Mouse (Mus musculus) lung, postnatal 0 days (tissue): ENCODE data around the gene Gm20388. TPM values are rescaled to one million over a fixed set of nuclear protein-coding genes. Genes with fewer than 3 reads are reported as not detected.

Experiments
- ATAC-seq: fragments of 200-750 bp; cut with Nextera tagmentation; 2 replicates; pipeline ENCODE4 v1.8.0; 2017; ENCODE audit warnings: moderate library complexity
- DNase-seq: peaks from one replicate; pipeline ENCODE4 v3.0.0-alpha.2; 2016; ENCODE audit warnings: low spot score
- H3K27ac ChIP-seq: fragments of 300-500 bp; sonication (generic); 2 replicates; pipeline ENCODE4 v1.5.1; 2014; ENCODE audit warnings: antibody characterized with exemption, mild to moderate bottlenecking, low read length, mixed read lengths
- H3K27me3 ChIP-seq: fragments of 300-500 bp; sonication (generic); replicated peaks from 2 replicates; pipeline ENCODE4 v1.6.1; 2014; ENCODE audit warnings: low read length, mixed read lengths; ENCODE audit not compliant: insufficient read depth
- H3K36me3 ChIP-seq: fragments of 300-500 bp; sonication (generic); 2 replicates; pipeline ENCODE4 v1.6.1; 2014; ENCODE audit warnings: low read length, mixed read lengths; ENCODE audit not compliant: insufficient read depth
- H3K4me1 ChIP-seq: fragments of 300-500 bp; sonication (generic); 2 replicates; pipeline ENCODE4 v1.6.1; 2014; ENCODE audit warnings: antibody characterized with exemption, low read depth, low read length, mixed read lengths; ENCODE audit not compliant: insufficient read depth
- H3K4me2 ChIP-seq: fragments of 300-500 bp; sonication (generic); replicated peaks from 2 replicates; pipeline ENCODE4 v1.6.1; 2014; ENCODE audit warnings: low read depth, mild to moderate bottlenecking, low read length, moderate library complexity, mixed read lengths
- H3K4me3 ChIP-seq: fragments of 300-500 bp; sonication (generic); 2 replicates; pipeline ENCODE4 v1.5.1; 2014; ENCODE audit warnings: low read depth, low read length
- H3K9ac ChIP-seq: fragments of 300-500 bp; sonication (generic); replicated peaks from 2 replicates; pipeline ENCODE4 v1.6.1; 2014; ENCODE audit warnings: low read depth, mild to moderate bottlenecking
- H3K9me3 ChIP-seq: fragments of 300-500 bp; sonication (generic); 2 replicates; pipeline ENCODE4 v1.6.1; 2016; ENCODE audit warnings: low read length, mixed read lengths
- CTCF ChIP-seq: IDR thresholded peaks from 2 replicates; pipeline ENCODE4 v1.5.1; 2016; ENCODE audit warnings: antibody characterized with exemption, mild to moderate bottlenecking
- EP300 ChIP-seq: IDR thresholded peaks from 2 replicates; pipeline ENCODE4 v1.6.1; 2016; ENCODE audit warnings: antibody characterized with exemption, mild to moderate bottlenecking, control low read depth
- WGBS: fragments of 180-500 bp; shearing (Covaris S2); extraction: QIAGEN DNeasy Blood & Tissue Kit; methylation state at CpG from one replicate; pipeline ENCODE4 v1.1.7; 2014; 5-methylcytosine and 5-hydroxymethylcytosine counted together
- polyA plus RNA-seq: library from polyadenylated mRNA; unstranded; fragments of >200 nt; fragmentation: Nextera tagmentation; extraction: Ambion mirVana; gene quantifications from 2 replicates; pipeline ENCODE4 v1.2.1, GENCODE M21; 2015

The Gm20388 gene
- polyA plus RNA-seq, 1 experiment from 2014 or later: not detected

GRCm38 (mm10) chr8:121970225-121970624 lies 2059.6 kb downstream of the Gm20388 start:
- Histone ChIP-seq H3K27ac (no peak overlapping the region), H3K36me3 (no peaks in the 10 kb centered on the region), H3K27me3 (no peaks in the 10 kb centered on the region), H3K4me1 (peaks cover 7% of the 10 kb centered on the region; the same call in 1 of the 2 replicates), H3K4me3 (no peak overlapping the region), H3K4me2 (no peak overlapping the region), H3K9ac (no peak overlapping the region), H3K9me3 (no peaks in the 10 kb centered on the region)
- 68% methylated on average over 8 of the region's 8 CpGs for WGBS
- ATAC-seq (no peak), DNase-seq (no peak)
- TF ChIP-seq CTCF: no peak
- no peak for TF ChIP-seq EP300

GRCm38 (mm10) chr8:121971488-121972058 lies 2060.9 kb downstream of the Gm20388 start:
- DNase-seq (no peak), ATAC-seq (no peak; the same call in 1 of the 2 replicates)
- Histone ChIP-seq H3K4me1 (peaks cover 7% of the 10 kb centered on the region; the same call in 1 of the 2 replicates), H3K9ac (no peak overlapping the region), H3K4me2 (no peak overlapping the region), H3K4me3 (no peak overlapping the region), H3K27me3 (no peaks in the 10 kb centered on the region), H3K9me3 (no peaks in the 10 kb centered on the region), H3K27ac (no peak overlapping the region), H3K36me3 (peaks cover 10% of the 10 kb centered on the region)
- 60% methylated on average over 17 of the region's 17 CpGs for WGBS
- TF ChIP-seq CTCF (peak; percentile 23; the same call in 1 of the 2 replicates), EP300 (no peak)

- Histone ChIP-seq H3K36me3 (peaks cover 17% of the 10 kb centered on the region), H3K4me1 (0 out of 2 replicates have a peak, but pooled peaks cover 3% of the 10 kb centered on the region), H3K27ac (no peak overlapping the region), H3K27me3 (no peaks in the 10 kb centered on the region), H3K9ac (no peak overlapping the region), H3K9me3 (no peaks in the 10 kb centered on the region), H3K4me3 (no peak overlapping the region), H3K4me2 (no peak overlapping the region)
- WGBS: 94% methylated on average over 28 of the region's 28 CpGs
- TF ChIP-seq CTCF: no peak
- no peak for TF ChIP-seq EP300
- DNase-seq: no peak
- ATAC-seq: no peak
Measured at GRCm38 (mm10) chr8:121973906-121974305, 2063.3 kb downstream of the Gm20388 start.

- Histone ChIP-seq H3K27ac (no peak overlapping the region), H3K9ac (no peak overlapping the region), H3K4me3 (no peak overlapping the region), H3K4me2 (no peak overlapping the region), H3K27me3 (no peaks in the 10 kb centered on the region), H3K4me1 (no peaks in the 10 kb centered on the region), H3K36me3 (peaks cover 34% of the 10 kb centered on the region), H3K9me3 (no peaks in the 10 kb centered on the region)
- WGBS: 70% methylated on average over 8 of the region's 8 CpGs
- DNase-seq (peak; percentile 87), ATAC-seq (peak; percentile 67)
- 0 out of 2 replicates have a peak, but pooled peaks have one; percentile 31 for TF ChIP-seq EP300
- TF ChIP-seq CTCF: peak; percentile 89
Measured at GRCm38 (mm10) chr8:121977819-121978590, 2067.4 kb downstream of the Gm20388 start.

GRCm38 (mm10) chr8:121978670-121979069 lies 2068.0 kb downstream of the Gm20388 start:
- DNase-seq: no peak
- Histone ChIP-seq H3K4me3 (no peak overlapping the region), H3K36me3 (peaks cover 34% of the 10 kb centered on the region), H3K27me3 (no peaks in the 10 kb centered on the region), H3K4me1 (no peaks in the 10 kb centered on the region), H3K9ac (no peak overlapping the region), H3K9me3 (no peaks in the 10 kb centered on the region), H3K27ac (no peak overlapping the region), H3K4me2 (no peak overlapping the region)
- WGBS: 98% methylated on average over 13 of the region's 13 CpGs
- TF ChIP-seq CTCF: no peak
- TF ChIP-seq EP300: no peak
- no peak for ATAC-seq

- WGBS: 94% methylated on average over 11 of the region's 11 CpGs
- Histone ChIP-seq H3K9me3 (no peaks in the 10 kb centered on the region), H3K27me3 (no peaks in the 10 kb centered on the region), H3K4me1 (no peaks in the 10 kb centered on the region), H3K9ac (no peak overlapping the region), H3K4me3 (no peak overlapping the region), H3K36me3 (peaks cover 29% of the 10 kb centered on the region), H3K4me2 (no peak overlapping the region), H3K27ac (no peak overlapping the region)
- ATAC-seq (no peak), DNase-seq (no peak)
- no peak for TF ChIP-seq CTCF
- TF ChIP-seq EP300: no peak
Measured at GRCm38 (mm10) chr8:121980792-121981519, 2070.3 kb downstream of the Gm20388 start.
